ENCODE assay signal across 9 mouse cellular contexts in the genomic region with DNA sequence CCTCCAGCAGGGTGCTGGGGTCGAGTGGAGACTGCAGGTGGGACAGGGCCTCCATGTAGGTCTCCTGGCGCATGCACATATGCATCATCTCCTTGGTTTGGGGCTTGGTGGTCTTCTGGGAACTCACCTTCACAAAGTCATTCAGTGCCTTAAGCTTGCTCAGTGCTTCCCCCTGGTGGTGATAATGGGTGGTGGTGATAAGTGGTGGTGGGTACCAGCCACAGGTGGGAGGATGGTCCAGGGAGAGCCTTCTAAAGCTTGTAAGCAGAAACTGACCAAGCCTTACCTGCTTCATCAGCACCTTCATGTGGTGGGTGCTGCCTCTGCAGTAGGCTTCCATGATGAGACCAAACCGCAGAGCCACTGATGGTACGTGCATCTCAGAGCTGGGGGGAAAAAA. TPM values are rescaled to one million over a fixed set of nuclear protein-coding genes. Genes with fewer than 3 reads are reported as not detected.
A peak's percentile ranks its signal among the peaks of the same experiment; 100 is the strongest.
DNase-seq lines count a peak whose midpoint lies in the region; ATAC-seq lines count a peak whose summit lies in the region.
"Had no signal": no experiment of that assay in that cellular context is flagged by ENCODE, and none has a peak within 500 bp of the region (broad histone marks: within the 10 kb centered on the region; RNA-seq: fewer than 3 reads in every experiment).

No protein-coding gene starts in this region.

- H3K36me3 ChIP-seq in splenic B cell, adult 2 months (ENCODE audit: control insufficient read depth, insufficient read depth, low read length, poor library complexity, severe bottlenecking), result peaks cover 34% of the 10 kb centered on the region

- intact Hi-C loops in left cerebral cortex, postnatal 25 days (cut with DNase I), result no loop called here

- no peak for ATAC-seq in CD4-positive, CD25-positive, alpha-beta regulatory T cell, adult 4 months

- H3K27me3 ChIP-seq in splenic B cell, adult 2 months (ENCODE audit: control insufficient read depth, insufficient read depth, low read length, poor library complexity, severe bottlenecking), result no peaks in the 10 kb centered on the region
- H3K27me3 ChIP-seq: limb, embryonic 15.5 days had no signal

- peak; percentile 78 for DNase-seq in CD4-positive, CD25-positive, alpha-beta regulatory T cell, adult 2 months (ENCODE audit: low read depth, low spot score)
- peak; percentile 61 for DNase-seq in kidney, postnatal 10 days
- no peak for DNase-seq in kidney, adult 11 months
- DNase-seq in ZHBTc4 (ENCODE audit: low read depth, low spot score), result peak; percentile 68
- DNase-seq in kidney, postnatal 4 days, result peak; percentile 63 to 66
- peak; percentile 75 for DNase-seq in splenic B cell, adult 2 months (ENCODE audit: low read depth, low spot score)
- no peak for DNase-seq in left cerebral cortex, postnatal 25 days (ENCODE audit: low spot score in 2 of 2)

RNA-seq across cellular contexts. Expression of a gene that starts 48.1 kb away (rescaled TPM):
- 100 to 1,000 TPM; 102 to 179 TPM for polyA plus RNA-seq in CD4-positive, CD25-positive, alpha-beta regulatory T cell, adult 4 months (2017; shearing (Covaris generic))
- 10 to 100 TPM; 20.0 to 25.9 TPM for total RNA-seq in left cerebral cortex, postnatal 25 days (2021)

Comparison
In these comparisons a context has a peak if more than half of its experiments do, and no peak if none do; other contexts are left out.
1. DNase-seq: peak in CD4-positive, CD25-positive, alpha-beta regulatory T cell, adult 2 months (single experiment), kidney, postnatal 10 days (single experiment), ZHBTc4 (single experiment), kidney, postnatal 4 days (2 of 2) and splenic B cell, adult 2 months (single experiment); none in kidney, adult 11 months (single experiment) and left cerebral cortex, postnatal 25 days (0 of 2).